Mouse (Mus musculus) neural tube, embryonic 11.5 days (tissue): Measurements from ENCODE around the gene Ttyh3. TPM values are rescaled to one million over a fixed set of nuclear protein-coding genes. Genes with fewer than 3 reads are reported as not detected.

Experiments used
- ATAC-seq: fragments of 200-750 bp; cut with Nextera tagmentation; 2 replicates; pipeline ENCODE4 v1.8.0; 2017; ENCODE audit warnings: moderate number of reproducible peaks, mild to moderate bottlenecking, moderate TSS enrichment, moderate library complexity; ENCODE audit not compliant: insufficient read depth, low FRiP score, low TSS enrichment
- DNase-seq: peaks from one replicate; pipeline ENCODE4 v3.0.0-alpha.2; 2015; ENCODE audit warnings: low spot score
- H3K27ac ChIP-seq: fragments of 300-500 bp; sonication (generic); 2 replicates; pipeline ENCODE4 v1.5.1; 2014; ENCODE audit warnings: low read depth, mild to moderate bottlenecking, low read length
- H3K27me3 ChIP-seq: fragments of 300-500 bp; sonication (generic); 2 replicates; pipeline ENCODE4 v1.6.1; 2014; ENCODE audit warnings: mild to moderate bottlenecking, low read length, mixed read lengths; ENCODE audit not compliant: control insufficient read depth, insufficient read depth
- H3K36me3 ChIP-seq: fragments of 300-500 bp; sonication (generic); 2 replicates; pipeline ENCODE4 v1.6.1; 2014; ENCODE audit warnings: mild to moderate bottlenecking, low read length, moderate library complexity, mixed read lengths; ENCODE audit not compliant: control insufficient read depth, insufficient read depth
- H3K4me1 ChIP-seq: fragments of 300-500 bp; sonication (generic); 2 replicates; pipeline ENCODE4 v1.6.1; 2014; ENCODE audit warnings: low read length, mixed read lengths; ENCODE audit not compliant: control insufficient read depth, insufficient read depth
- H3K4me2 ChIP-seq: fragments of 300-500 bp; sonication (generic); 2 replicates; pipeline ENCODE4 v1.6.1; 2014; ENCODE audit warnings: low read depth, mild to moderate bottlenecking, moderate library complexity
- H3K4me3 ChIP-seq: fragments of 300-500 bp; sonication (generic); 2 replicates; pipeline ENCODE4 v1.5.1; 2014; ENCODE audit warnings: low read depth, low read length
- H3K9ac ChIP-seq: fragments of 300-500 bp; sonication (generic); 2 replicates; pipeline ENCODE4 v1.6.1; 2014; ENCODE audit warnings: mild to moderate bottlenecking, low read length
- H3K9me3 ChIP-seq: fragments of 300-500 bp; sonication (generic); 2 replicates; pipeline ENCODE4 v1.6.1; 2016; ENCODE audit warnings: low read length; ENCODE audit not compliant: control insufficient read depth
- WGBS: fragments of 180-500 bp; shearing (Covaris S2); extraction: QIAGEN DNeasy Blood & Tissue Kit; methylation state at CpG from one replicate; pipeline ENCODE4 v1.1.7; 2014; 5-methylcytosine and 5-hydroxymethylcytosine counted together
- polyA plus RNA-seq: library from polyadenylated mRNA; unstranded; fragments of >200 nt; fragmentation: Nextera tagmentation; extraction: Ambion mirVana; gene quantifications from 2 replicates; pipeline ENCODE4 v1.2.1, GENCODE M21; 2014

The Ttyh3 gene
- polyA plus RNA-seq, 1 experiment from 2014 or later: 61.0 TPM

DNA sequence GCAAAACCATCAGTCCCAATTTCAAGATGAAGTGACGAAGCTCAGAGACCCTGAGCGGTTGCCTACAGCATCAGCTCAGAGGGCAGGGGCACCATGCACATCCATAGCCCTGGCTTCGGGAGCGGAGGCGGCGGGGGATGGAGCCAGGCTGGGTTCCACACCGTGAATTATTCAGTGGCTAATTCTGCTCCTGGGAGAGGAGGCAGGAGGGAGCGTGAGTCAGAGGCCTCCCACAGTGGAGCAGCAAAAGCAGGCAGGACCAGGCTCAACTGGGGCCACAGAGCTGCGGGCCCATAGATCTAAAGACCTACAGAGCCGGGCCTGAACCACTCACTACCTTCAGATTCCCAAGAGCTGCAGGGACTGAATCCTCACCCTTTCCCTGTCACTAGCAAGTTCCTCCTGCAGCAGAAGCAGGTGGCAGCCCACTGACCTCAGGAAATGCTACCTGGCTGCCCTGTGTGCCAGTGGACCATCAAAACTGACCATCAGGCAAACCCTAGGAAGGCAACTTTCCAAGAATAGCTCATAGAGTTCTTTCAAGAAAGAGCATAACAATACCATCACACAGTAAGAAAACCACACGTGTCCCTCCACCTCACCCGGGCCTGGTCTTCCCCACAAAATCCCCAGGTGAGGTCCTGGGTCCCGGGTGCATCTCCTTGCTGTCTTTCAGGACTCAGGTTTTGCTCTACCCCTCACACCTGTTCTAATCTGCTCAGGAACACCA lies 1.6 kb downstream of the Ttyh3 start:
- DNase-seq (no peak), ATAC-seq (no peak)
- Histone ChIP-seq H3K9me3 (no peaks in the 10 kb centered on the region), H3K27me3 (no peaks in the 10 kb centered on the region), H3K27ac (no peak overlapping the region), H3K4me2 (peak overlapping the region; percentile 83), H3K36me3 (peaks cover 8% of the 10 kb centered on the region), H3K9ac (peak overlapping the region; percentile 99), H3K4me1 (peaks cover 35% of the 10 kb centered on the region), H3K4me3 (peak overlapping the region; percentile 96)
- 55% methylated on average over 13 of the region's 13 CpGs for WGBS

DNA sequence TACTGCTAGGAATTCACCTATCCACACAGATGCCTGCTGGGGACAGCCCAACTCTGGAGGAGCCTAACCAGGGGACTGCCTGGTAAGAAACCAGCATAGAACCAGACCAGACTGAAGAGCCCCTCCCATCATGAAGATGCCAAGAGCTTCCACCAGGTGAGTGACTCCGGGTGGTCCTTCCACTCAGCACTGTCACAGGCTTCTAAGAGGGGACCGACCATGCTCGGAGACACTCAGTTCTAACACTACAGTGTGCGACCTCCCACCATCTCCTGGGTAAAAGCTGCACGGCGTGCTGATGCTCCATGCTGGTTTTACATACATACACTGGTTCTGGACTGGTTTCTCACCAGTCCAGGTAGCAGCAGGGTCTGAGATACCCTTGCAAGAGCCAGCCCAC lies 2.7 kb downstream of the Ttyh3 start:
- WGBS: 90% methylated on average over 6 of the region's 6 CpGs
- DNase-seq: no peak
- H3K4me1 ChIP-seq: peaks cover 41% of the 10 kb centered on the region
- peak overlapping the region; percentile 96 for H3K4me3 ChIP-seq
- no peak for ATAC-seq
- no peaks in the 10 kb centered on the region for H3K9me3 ChIP-seq
- no peak overlapping the region for H3K27ac ChIP-seq
- no peaks in the 10 kb centered on the region for H3K27me3 ChIP-seq
- H3K9ac ChIP-seq: peak overlapping the region; percentile 99
- H3K36me3 ChIP-seq: peaks cover 8% of the 10 kb centered on the region
- peak overlapping the region; percentile 83 for H3K4me2 ChIP-seq

- Histone ChIP-seq H3K27me3 (no peaks in the 10 kb centered on the region), H3K4me1 (peaks cover 41% of the 10 kb centered on the region), H3K9me3 (no peaks in the 10 kb centered on the region), H3K4me3 (no peak overlapping the region), H3K36me3 (peaks cover 8% of the 10 kb centered on the region), H3K9ac (no peak overlapping the region), H3K27ac (no peak overlapping the region), H3K4me2 (no peak overlapping the region)
- DNase-seq (no peak), ATAC-seq (no peak)
- WGBS: 96% methylated on average over 4 of the region's 4 CpGs
Observed at GRCm38 (mm10) chr5:140645454-140645853, 3.4 kb downstream of the Ttyh3 start.

DNA sequence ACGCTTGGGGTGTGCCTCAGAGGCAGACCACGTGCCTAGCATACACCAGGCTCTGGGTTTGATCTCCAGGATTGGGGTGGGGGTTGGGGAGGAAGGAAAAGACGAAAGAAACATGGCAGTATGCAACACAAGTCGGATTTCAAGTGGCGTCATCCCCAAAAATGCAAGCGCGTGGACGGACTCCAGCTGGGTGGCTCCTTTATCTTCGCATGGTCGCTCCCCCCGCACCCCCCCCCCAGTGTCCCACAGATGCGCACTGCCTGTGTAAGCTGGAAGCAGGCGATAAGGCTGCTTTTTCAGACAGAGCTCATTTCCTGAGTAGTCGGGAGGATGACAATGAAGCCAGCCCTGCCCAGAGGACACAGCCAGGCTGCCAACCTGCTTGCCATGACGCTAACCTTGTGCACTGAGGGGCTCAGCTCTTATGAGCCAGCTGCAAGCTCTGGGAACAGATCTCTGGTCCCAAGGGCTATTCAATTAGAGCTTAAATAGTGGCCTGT lies 4.1 kb downstream of the Ttyh3 start:
- H3K9me3 ChIP-seq: no peaks in the 10 kb centered on the region
- H3K4me2 ChIP-seq: no peak overlapping the region
- no peak overlapping the region for H3K9ac ChIP-seq
- peaks cover 11% of the 10 kb centered on the region for H3K36me3 ChIP-seq
- no peak overlapping the region for H3K4me3 ChIP-seq
- DNase-seq (no peak), ATAC-seq (no peak)
- H3K27ac ChIP-seq: no peak overlapping the region
- peaks cover 38% of the 10 kb centered on the region for H3K4me1 ChIP-seq
- H3K27me3 ChIP-seq: no peaks in the 10 kb centered on the region
- WGBS: 92% methylated on average over 15 of the region's 15 CpGs

GRCm38 (mm10) chr5:140644263-140644662 lies 4.6 kb downstream of the Ttyh3 start:
- no peak overlapping the region for H3K9ac ChIP-seq
- WGBS: 92% methylated on average over 6 of the region's 6 CpGs
- H3K4me2 ChIP-seq: no peak overlapping the region
- DNase-seq (no peak), ATAC-seq (no peak)
- H3K9me3 ChIP-seq: no peaks in the 10 kb centered on the region
- no peak overlapping the region for H3K27ac ChIP-seq
- H3K36me3 ChIP-seq: peaks cover 11% of the 10 kb centered on the region
- no peaks in the 10 kb centered on the region for H3K27me3 ChIP-seq
- no peak overlapping the region for H3K4me3 ChIP-seq
- peaks cover 35% of the 10 kb centered on the region for H3K4me1 ChIP-seq

DNA sequence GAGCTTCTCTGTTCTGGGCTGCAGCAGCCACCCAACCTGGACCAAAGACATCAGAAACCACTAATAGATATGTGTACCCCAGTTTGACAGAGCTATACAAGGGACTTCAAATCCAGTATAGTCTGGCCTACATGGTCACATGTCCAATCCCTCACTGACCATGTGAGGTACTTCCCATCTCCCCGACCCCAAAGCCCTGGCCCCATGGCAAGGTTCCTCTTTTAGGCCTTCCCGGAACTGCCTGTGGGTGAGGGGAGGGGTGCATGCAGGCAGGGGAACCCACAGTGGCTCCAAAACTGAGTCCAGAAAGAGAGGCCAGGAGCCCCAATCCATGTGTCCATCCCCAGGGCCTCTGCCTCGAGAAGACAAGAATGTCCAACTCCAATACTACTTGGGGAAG lies 6.8 kb downstream of the Ttyh3 start:
- no peak overlapping the region for H3K4me2 ChIP-seq
- H3K27ac ChIP-seq: no peak overlapping the region
- no peak overlapping the region for H3K9ac ChIP-seq
- H3K4me1 ChIP-seq: peaks cover 36% of the 10 kb centered on the region
- peaks cover 21% of the 10 kb centered on the region for H3K36me3 ChIP-seq
- no peaks in the 10 kb centered on the region for H3K9me3 ChIP-seq
- WGBS: 76% methylated on average over 3 of the region's 3 CpGs
- no peak overlapping the region for H3K4me3 ChIP-seq
- no peak for DNase-seq
- no peak for ATAC-seq
- no peaks in the 10 kb centered on the region for H3K27me3 ChIP-seq

DNA sequence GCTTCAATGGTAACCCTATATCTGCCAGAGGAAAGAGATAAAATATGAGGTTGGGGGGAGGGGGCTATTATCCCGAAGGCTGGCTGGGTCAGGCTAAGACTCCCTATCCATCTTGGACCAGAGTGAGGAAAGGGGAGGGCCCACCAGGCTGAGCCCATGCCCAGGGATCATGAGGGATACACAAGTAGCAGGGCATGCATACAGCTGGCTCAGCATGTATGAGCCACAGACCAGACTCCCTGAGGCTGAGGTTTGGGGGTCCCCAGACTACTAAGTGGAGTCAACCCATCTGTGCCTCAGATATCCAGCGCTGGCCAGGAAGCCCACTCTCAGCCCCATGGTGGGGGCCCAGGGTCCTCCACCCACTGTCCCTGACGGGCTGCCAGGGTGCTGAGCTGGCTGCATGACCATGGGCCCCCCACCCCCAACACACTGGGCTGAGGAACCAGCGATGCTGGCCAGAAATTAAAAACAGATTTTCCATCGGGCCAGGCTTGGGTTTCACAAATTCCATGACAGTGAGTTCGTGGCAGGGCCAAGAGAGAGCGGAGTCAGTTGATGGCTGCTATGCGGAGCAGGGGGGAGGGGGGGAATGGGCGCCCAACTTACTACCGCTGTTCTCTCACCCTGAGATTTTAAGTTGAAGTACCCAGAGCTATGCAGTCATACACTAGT lies 7.4 kb downstream of the Ttyh3 start:
- Histone ChIP-seq H3K27me3 (no peaks in the 10 kb centered on the region), H3K36me3 (peaks cover 24% of the 10 kb centered on the region), H3K4me3 (no peak overlapping the region), H3K9ac (no peak overlapping the region), H3K9me3 (no peaks in the 10 kb centered on the region), H3K4me1 (peaks cover 30% of the 10 kb centered on the region), H3K4me2 (no peak overlapping the region), H3K27ac (no peak overlapping the region)
- ATAC-seq: no peak
- WGBS: 69% methylated on average over 10 of the region's 10 CpGs
- peak; percentile 40 for DNase-seq

DNA sequence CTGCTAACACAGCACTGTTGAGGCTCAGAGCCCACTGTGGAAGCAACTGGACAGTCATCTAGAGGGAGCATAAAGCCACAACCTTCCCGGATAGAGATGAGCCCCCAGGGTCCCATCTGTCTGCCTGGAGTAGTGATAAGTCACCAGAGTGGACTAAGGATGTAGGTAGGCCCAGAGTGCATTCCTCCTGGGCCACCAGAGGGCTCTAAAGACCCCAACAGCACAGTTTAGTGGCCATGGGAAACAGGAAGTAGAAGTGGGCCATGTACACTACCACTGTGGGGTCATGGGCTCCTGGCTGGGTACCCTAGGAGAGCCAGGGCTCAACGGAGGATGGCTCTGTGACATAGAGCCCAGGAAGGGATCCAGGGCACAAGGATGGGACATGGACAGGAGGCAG lies 8.0 kb downstream of the Ttyh3 start:
- H3K27ac ChIP-seq: no peak overlapping the region
- DNase-seq (no peak), ATAC-seq (no peak)
- 72% methylated on average over 2 of the region's 2 CpGs for WGBS
- no peak overlapping the region; the same call in 1 of the 2 replicates for H3K9ac ChIP-seq
- H3K4me3 ChIP-seq: no peak overlapping the region
- H3K4me1 ChIP-seq: peaks cover 27% of the 10 kb centered on the region
- H3K27me3 ChIP-seq: no peaks in the 10 kb centered on the region
- H3K36me3 ChIP-seq: peaks cover 24% of the 10 kb centered on the region
- H3K9me3 ChIP-seq: no peaks in the 10 kb centered on the region
- H3K4me2 ChIP-seq: no peak overlapping the region

- H3K9me3 ChIP-seq: no peaks in the 10 kb centered on the region
- no peaks in the 10 kb centered on the region for H3K27me3 ChIP-seq
- peaks cover 21% of the 10 kb centered on the region for H3K4me1 ChIP-seq
- H3K9ac ChIP-seq: no peak overlapping the region
- no peak overlapping the region for H3K27ac ChIP-seq
- H3K36me3 ChIP-seq: peaks cover 28% of the 10 kb centered on the region
- 90% methylated on average over 14 of the region's 14 CpGs for WGBS
- DNase-seq: no peak
- no peak for ATAC-seq
- H3K4me3 ChIP-seq: no peak overlapping the region
- no peak overlapping the region for H3K4me2 ChIP-seq
Observed at GRCm38 (mm10) chr5:140639871-140640270, 9.0 kb downstream of the Ttyh3 start.
